Mouse (Mus musculus) forebrain, embryonic 13.5 days (tissue): Measurements from ENCODE around the gene Zpbp. TPM values are rescaled to one million over a fixed set of nuclear protein-coding genes. Genes with fewer than 3 reads are reported as not detected.

Experiments used
- ATAC-seq: fragments of 200-750 bp; cut with Nextera tagmentation; 2 replicates; pipeline ENCODE4 v1.8.0; 2017
- H3K27ac ChIP-seq: fragments of 300-500 bp; sonication (generic); 2 replicates; pipeline ENCODE4 v1.5.1; 2015; ENCODE audit warnings: inconsistent platforms, mild to moderate bottlenecking, moderate library complexity
- H3K27me3 ChIP-seq: fragments of 300-500 bp; sonication (generic); 2 replicates; pipeline ENCODE4 v1.6.1; 2015; ENCODE audit warnings: mild to moderate bottlenecking, inconsistent platforms
- H3K36me3 ChIP-seq: fragments of 300-500 bp; sonication (generic); 2 replicates; pipeline ENCODE4 v1.6.1; 2015; ENCODE audit warnings: mild to moderate bottlenecking, inconsistent platforms; ENCODE audit not compliant: poor library complexity, severe bottlenecking
- H3K4me1 ChIP-seq: fragments of 300-500 bp; sonication (generic); 2 replicates; pipeline ENCODE4 v1.6.1; 2015; ENCODE audit warnings: inconsistent platforms
- H3K4me2 ChIP-seq: fragments of 300-500 bp; sonication (generic); 2 replicates; pipeline ENCODE4 v1.6.1; 2015; ENCODE audit warnings: inconsistent platforms, mild to moderate bottlenecking, moderate library complexity
- H3K4me3 ChIP-seq: fragments of 300-500 bp; sonication (generic); 2 replicates; pipeline ENCODE4 v1.5.1; 2015; ENCODE audit warnings: mild to moderate bottlenecking, inconsistent platforms
- H3K9ac ChIP-seq: fragments of 300-500 bp; sonication (generic); 2 replicates; pipeline ENCODE4 v1.6.1; 2015; ENCODE audit warnings: mild to moderate bottlenecking, inconsistent platforms
- H3K9me3 ChIP-seq: fragments of 300-500 bp; sonication (generic); replicated peaks from 2 replicates; pipeline ENCODE4 v1.6.1; 2016; ENCODE audit warnings: inconsistent platforms
- WGBS: fragments of 180-500 bp; shearing (Covaris S2); methylation state at CpG from one replicate; pipeline ENCODE4 v1.1.7; 2015; 5-methylcytosine and 5-hydroxymethylcytosine counted together
- polyA plus RNA-seq: library from polyadenylated mRNA; unstranded; fragments of >200 nt; fragmentation: Nextera tagmentation; extraction: Ambion mirVana; gene quantifications from 2 replicates; pipeline ENCODE4 v1.2.1, GENCODE M21; 2015

Zpbp gene
- 0.35 and 0.57 TPM in 2 replicates for polyA plus RNA-seq

- 4% methylated on average over 59 of the region's 66 CpGs for WGBS
These were observed at the start of gene Zpbp, which contains the start of gene Spata48 for GRCm38 (mm10) chr11:11461635-11462560. Zpbp (minus strand) TSS chr11:11462408. Spata48 (plus strand) TSS chr11:11462094.

GRCm38 (mm10) chr11:11509413-11509812 is 47.2 kb upstream of the Zpbp start:
- no peak overlapping the region for H3K4me3 ChIP-seq
- WGBS, result 71% methylated on average over 2 of the region's 2 CpGs
- H3K36me3 ChIP-seq, result no peaks in the 10 kb centered on the region
- no peak overlapping the region for H3K4me2 ChIP-seq
- no peak overlapping the region for H3K9ac ChIP-seq
- no peak overlapping the region for H3K27ac ChIP-seq
- no peaks in the 10 kb centered on the region for H3K4me1 ChIP-seq
- H3K9me3 ChIP-seq, result no peaks in the 10 kb centered on the region
- H3K27me3 ChIP-seq, result no peaks in the 10 kb centered on the region
- ATAC-seq, result no peak

More at GRCm38 (mm10) chr11:11461635-11462560, at the start of gene Zpbp, which contains the start of gene Spata48:
- Histone ChIP-seq H3K27ac (peak within 1 kb of the TSS; percentile 48), H3K9me3 (no peaks in the 10 kb centered on the region), H3K36me3 (no peaks in the 10 kb centered on the region), H3K4me3 (peak within 1 kb of the TSS; percentile 63), H3K4me2 (peak within 1 kb of the TSS; percentile 67), H3K9ac (peak within 1 kb of the TSS; percentile 65), H3K4me1 (no peaks in the 10 kb centered on the region), H3K27me3 (no peaks in the 10 kb centered on the region; the same call in 1 of the 2 replicates)
- peak; percentile 97 for ATAC-seq

DNA sequence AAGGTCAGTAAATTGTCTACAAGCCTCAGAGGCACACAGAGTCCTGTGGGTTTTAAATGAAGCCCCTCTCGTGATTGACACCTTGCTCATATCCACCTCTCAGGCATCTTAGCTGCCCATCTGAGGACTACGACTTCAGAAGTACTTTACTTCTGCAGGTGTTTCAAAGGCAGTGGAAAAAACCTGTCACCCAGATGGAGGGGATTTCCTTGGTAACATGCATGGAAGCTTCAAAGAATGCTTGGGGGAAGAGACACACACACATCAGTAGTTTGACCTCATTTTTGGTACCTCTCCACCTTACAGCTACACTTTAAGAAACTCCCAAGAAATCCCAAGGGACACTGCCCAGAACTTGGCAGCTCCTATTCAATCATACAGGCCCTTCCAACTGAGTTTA is 44.0 kb upstream of the Zpbp start:
- Histone ChIP-seq H3K27me3 (no peaks in the 10 kb centered on the region), H3K36me3 (no peaks in the 10 kb centered on the region), H3K9me3 (no peaks in the 10 kb centered on the region), H3K27ac (no peak overlapping the region), H3K9ac (no peak overlapping the region), H3K4me3 (no peak overlapping the region), H3K4me1 (no peaks in the 10 kb centered on the region), H3K4me2 (no peak overlapping the region)
- WGBS, result 82% methylated on average over 2 of the region's 2 CpGs
- ATAC-seq, result no peak

DNA sequence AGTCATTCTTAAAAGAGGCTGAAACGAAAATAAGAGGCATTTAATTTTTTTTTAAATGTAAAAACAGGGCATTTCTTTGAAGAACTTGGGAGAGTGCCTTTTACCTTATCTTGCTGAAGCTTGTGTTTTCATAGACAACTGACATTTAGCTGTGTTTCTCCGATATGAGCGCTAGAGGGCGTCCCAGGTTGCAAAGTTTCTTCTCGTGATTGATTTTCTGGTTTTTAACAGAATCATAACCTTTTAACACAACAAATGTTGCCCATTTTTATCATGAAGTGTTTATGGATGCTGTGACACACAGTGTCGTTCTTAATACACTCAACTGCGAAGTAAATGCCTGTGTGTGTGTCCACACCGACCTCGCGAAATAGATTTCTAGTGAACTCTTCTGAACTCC is 37.7 kb upstream of the Zpbp start:
- Histone ChIP-seq H3K36me3 (no peaks in the 10 kb centered on the region), H3K4me2 (peak overlapping the region; percentile 14; the same call in 1 of the 2 replicates)
- WGBS, result 22% methylated on average over 10 of the region's 10 CpGs

GRCm38 (mm10) chr11:11495697-11496096 is 33.5 kb upstream of the Zpbp start:
- H3K4me3 ChIP-seq, result no peak overlapping the region
- H3K27ac ChIP-seq, result no peak overlapping the region
- H3K27me3 ChIP-seq, result no peaks in the 10 kb centered on the region
- H3K9ac ChIP-seq, result no peak overlapping the region
- 98% methylated on average over 2 of the region's 2 CpGs for WGBS
- ATAC-seq, result no peak
- H3K4me1 ChIP-seq, result no peaks in the 10 kb centered on the region
- H3K9me3 ChIP-seq, result no peaks in the 10 kb centered on the region
- H3K36me3 ChIP-seq, result no peaks in the 10 kb centered on the region
- no peak overlapping the region for H3K4me2 ChIP-seq

More for the DNA sequence above, 37.7 kb upstream of the Zpbp start:
- no peak for ATAC-seq
- Histone ChIP-seq H3K9me3 (no peaks in the 10 kb centered on the region), H3K27ac (no peak overlapping the region), H3K4me1 (no peaks in the 10 kb centered on the region), H3K27me3 (no peaks in the 10 kb centered on the region), H3K9ac (no peak overlapping the region), H3K4me3 (no peak overlapping the region)

GRCm38 (mm10) chr11:11492044-11492443 is 29.8 kb upstream of the Zpbp start:
- 63% methylated on average over 5 of the region's 5 CpGs for WGBS
- H3K27me3 ChIP-seq, result no peaks in the 10 kb centered on the region
- ATAC-seq, result no peak
- no peak overlapping the region for H3K4me2 ChIP-seq
- H3K9ac ChIP-seq, result no peak overlapping the region
- no peaks in the 10 kb centered on the region for H3K4me1 ChIP-seq
- no peak overlapping the region for H3K4me3 ChIP-seq
- no peaks in the 10 kb centered on the region for H3K36me3 ChIP-seq
- H3K9me3 ChIP-seq, result no peaks in the 10 kb centered on the region
- H3K27ac ChIP-seq, result no peak overlapping the region

DNA sequence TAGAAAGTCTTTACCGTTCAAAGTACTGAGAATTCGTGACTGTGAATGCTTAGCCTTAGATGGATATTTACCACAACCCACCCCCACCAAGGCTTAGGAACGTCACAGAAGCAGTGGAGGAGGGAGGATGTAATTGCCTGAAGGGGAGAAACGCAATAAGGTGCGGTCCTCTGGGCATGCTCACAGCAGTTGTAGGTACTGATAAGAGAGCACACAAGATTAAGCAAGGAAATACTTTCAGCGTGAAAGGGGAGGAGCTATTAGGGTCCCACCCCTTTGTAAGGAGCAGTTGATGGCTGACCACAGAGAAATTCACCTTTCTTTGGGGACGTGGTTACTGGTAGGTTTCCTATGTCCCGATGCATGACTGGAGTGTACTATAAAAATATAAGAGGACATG is 22.2 kb upstream of the Zpbp start:
- H3K9ac ChIP-seq, result no peak overlapping the region
- no peak for ATAC-seq
- H3K4me1 ChIP-seq, result no peaks in the 10 kb centered on the region
- 60% methylated on average over 8 of the region's 8 CpGs for WGBS
- no peak overlapping the region for H3K4me3 ChIP-seq
- no peaks in the 10 kb centered on the region for H3K9me3 ChIP-seq
- H3K27ac ChIP-seq, result no peak overlapping the region
- no peaks in the 10 kb centered on the region for H3K36me3 ChIP-seq
- H3K27me3 ChIP-seq, result no peaks in the 10 kb centered on the region
- H3K4me2 ChIP-seq, result no peak overlapping the region

DNA sequence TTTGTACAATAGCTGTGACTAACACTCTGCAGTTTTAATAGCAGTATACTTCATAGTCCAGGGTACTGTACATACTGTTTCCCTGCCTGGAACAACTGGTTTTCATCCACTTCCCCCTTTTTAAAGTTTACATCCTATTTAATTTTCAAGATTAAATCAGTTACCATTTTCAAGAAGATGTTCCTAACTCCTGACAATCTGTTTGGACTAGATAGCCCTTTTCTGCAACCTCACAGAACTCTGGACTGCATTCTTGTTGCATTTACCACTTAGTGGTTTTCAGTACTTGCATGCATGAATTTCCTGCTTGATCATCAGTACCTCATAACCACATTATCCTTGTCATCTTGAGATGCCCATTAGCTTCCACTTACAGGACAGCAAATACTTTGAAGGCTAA is 6.7 kb upstream of the Zpbp start:
- Histone ChIP-seq H3K27ac (no peak overlapping the region), H3K4me3 (no peak overlapping the region), H3K9ac (no peak overlapping the region), H3K4me2 (no peak overlapping the region), H3K36me3 (no peaks in the 10 kb centered on the region), H3K9me3 (no peaks in the 10 kb centered on the region), H3K27me3 (no peaks in the 10 kb centered on the region; the same call in 1 of the 2 replicates), H3K4me1 (no peaks in the 10 kb centered on the region)
- ATAC-seq, result no peak

GRCm38 (mm10) chr11:11462561-11462890 is 318 bp upstream of the Zpbp start:
- Histone ChIP-seq H3K4me1 (no peaks in the 10 kb centered on the region), H3K9ac (peak overlapping the region; percentile 65; the same call in 1 of the 2 replicates), H3K27ac (no peak overlapping the region), H3K9me3 (no peaks in the 10 kb centered on the region), H3K27me3 (no peaks in the 10 kb centered on the region; the same call in 1 of the 2 replicates), H3K4me2 (peak overlapping the region; percentile 67), H3K4me3 (peak overlapping the region; percentile 63), H3K36me3 (no peaks in the 10 kb centered on the region)
- WGBS, result 86% methylated on average over 5 of the region's 5 CpGs
- no peak for ATAC-seq

DNA sequence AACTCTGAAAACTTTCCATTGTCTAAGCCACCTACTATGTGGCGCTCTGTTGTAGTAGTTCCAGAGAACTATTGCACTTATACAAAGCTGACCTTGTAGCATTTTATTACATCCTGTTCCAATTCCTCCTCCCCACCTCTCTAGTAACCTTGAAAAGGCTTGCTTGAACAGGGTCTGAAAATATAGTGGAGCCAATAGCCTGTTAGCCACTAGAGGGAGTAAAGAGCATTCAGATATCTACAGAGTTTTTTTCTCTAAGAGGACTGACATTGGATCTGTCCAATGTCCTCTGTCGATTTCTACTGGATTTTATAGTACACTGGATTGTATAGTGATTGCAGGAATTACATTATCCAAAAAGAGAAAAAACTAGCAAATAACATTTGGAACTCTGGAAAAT is 7.2 kb downstream of the Zpbp start:
- 35% methylated on average over 2 of the region's 2 CpGs for WGBS
- peak; percentile 19; the same call in 1 of the 2 replicates for ATAC-seq

DNA sequence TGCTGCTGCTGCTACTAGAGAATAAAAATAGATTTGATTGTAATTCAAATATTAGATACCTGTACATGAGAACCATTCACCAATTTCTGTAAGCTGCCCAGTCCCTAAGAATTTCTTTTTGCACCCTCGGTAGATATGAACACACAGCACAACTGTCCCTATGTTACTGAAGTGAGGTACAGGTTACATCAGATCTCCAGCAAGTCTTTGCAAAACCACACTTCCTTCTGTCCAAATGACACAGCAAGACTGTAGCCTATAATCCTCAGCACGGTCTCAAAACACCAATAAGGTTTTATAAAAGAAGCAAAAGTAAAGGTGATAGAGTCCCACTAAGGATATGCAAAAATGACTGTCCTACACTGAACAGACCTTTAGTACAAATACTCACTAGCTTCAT is 44.9 kb downstream of the Zpbp start:
- Histone ChIP-seq H3K9ac (no peak overlapping the region), H3K27me3 (no peaks in the 10 kb centered on the region), H3K4me2 (no peak overlapping the region), H3K36me3 (no peaks in the 10 kb centered on the region), H3K9me3 (no peaks in the 10 kb centered on the region), H3K27ac (no peak overlapping the region), H3K4me3 (no peak overlapping the region), H3K4me1 (no peaks in the 10 kb centered on the region)
- 88% methylated on average over 2 of the region's 2 CpGs for WGBS
- no peak for ATAC-seq

More for the DNA sequence above, 7.2 kb downstream of the Zpbp start:
- Histone ChIP-seq H3K9me3 (no peaks in the 10 kb centered on the region), H3K36me3 (no peaks in the 10 kb centered on the region), H3K27me3 (no peaks in the 10 kb centered on the region), H3K4me1 (no peaks in the 10 kb centered on the region), H3K4me3 (no peak overlapping the region), H3K4me2 (no peak overlapping the region), H3K9ac (no peak overlapping the region), H3K27ac (no peak overlapping the region)

DNA sequence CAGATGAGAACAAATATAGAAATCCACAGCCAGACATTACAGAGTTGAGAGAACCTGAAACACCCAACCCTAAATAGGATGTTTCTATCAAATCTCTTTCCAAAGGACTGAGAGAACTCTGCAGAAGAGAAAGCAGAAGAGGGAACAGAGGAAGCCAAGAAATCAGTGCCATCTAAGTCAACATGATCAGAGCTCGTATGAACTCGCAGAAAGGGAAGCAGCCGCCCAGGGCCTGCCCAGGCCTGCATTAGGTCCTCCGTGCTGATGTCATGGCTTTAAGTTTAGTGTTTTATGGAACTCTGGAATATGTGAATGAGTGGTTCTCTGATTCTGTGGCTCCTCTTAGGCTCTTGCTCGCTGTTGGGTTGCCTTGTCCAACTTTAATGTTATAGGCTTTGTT is 48.0 kb downstream of the Zpbp start:
- ATAC-seq, result no peak
- WGBS, result 92% methylated on average over 5 of the region's 5 CpGs
- H3K9ac ChIP-seq, result no peak overlapping the region
- no peaks in the 10 kb centered on the region for H3K9me3 ChIP-seq
- no peaks in the 10 kb centered on the region for H3K36me3 ChIP-seq
- H3K27ac ChIP-seq, result no peak overlapping the region
- H3K4me2 ChIP-seq, result no peak overlapping the region
- no peak overlapping the region for H3K4me3 ChIP-seq
- H3K27me3 ChIP-seq, result no peaks in the 10 kb centered on the region
- no peaks in the 10 kb centered on the region for H3K4me1 ChIP-seq
